Mouse (Mus musculus): ENCODE measurements around the gene Tlr9. TPM values are rescaled to one million over a fixed set of nuclear protein-coding genes. Genes with fewer than 3 reads are reported as not detected.

The Tlr9 gene
- total RNA-seq, 2 experiments from 2014 or later: 1.4 to 1.5 TPM

DNA sequence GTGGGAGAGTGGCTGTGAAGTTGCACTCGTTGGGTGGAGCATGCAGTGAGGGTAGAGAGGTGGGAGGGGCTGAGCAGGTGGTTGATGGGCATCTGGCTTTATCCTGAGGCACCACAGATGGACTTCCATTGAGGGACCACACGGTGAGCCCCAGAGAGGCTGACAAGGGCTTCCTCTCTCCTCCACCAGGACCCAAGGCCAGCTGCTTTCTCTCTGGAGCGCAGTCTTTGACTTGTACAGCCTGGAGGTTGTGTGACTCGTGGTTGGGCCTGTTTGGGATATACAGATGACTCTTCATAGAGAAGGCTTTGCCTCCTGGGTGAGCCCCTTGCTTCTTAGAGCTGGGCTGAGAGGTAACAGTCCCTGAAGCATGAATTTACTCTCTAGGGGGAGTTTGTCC, 46.0 kb downstream of the Tlr9 start:
- no peak overlapping the region for H3K4me3 ChIP-seq
- DNase-seq (ENCODE audit: low spot score in 2 of 2): no peak
- TF ChIP-seq CTCF (conservative IDR thresholded peaks at IDR 0.05): no peak
- H3K27ac ChIP-seq: 0 out of 2 replicates have a peak overlapping the region, but pooled peaks have one; percentile 58

GRCm38 (mm10) chr9:106269076-106269788, 46.8 kb downstream of the Tlr9 start:
- TF ChIP-seq CTCF (conservative IDR thresholded peaks at IDR 0.05): no peak
- Histone ChIP-seq H3K4me3 (no peak overlapping the region), H3K27ac (peak overlapping the region; percentile 58)
- no peak for DNase-seq (ENCODE audit: low spot score in 2 of 2)

DNA sequence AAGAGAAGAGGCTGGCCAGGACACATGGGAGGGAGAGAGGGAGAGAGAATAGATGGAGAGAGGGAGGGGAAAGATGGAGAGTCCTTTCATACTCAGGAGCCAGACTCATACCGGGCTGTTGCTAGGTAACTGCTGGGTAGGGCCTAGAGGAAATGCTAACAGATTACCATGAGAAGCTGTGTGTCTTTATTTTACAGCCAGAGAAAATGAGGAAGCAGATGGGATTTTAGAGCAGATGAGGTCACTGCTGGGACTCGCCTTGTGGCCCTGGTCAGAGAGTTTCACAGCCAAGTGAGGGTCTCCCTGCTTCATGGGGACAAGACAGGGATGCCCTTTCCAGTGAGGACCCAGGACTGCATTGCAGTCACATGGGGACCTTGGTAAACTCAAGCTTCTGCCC, 47.5 kb downstream of the Tlr9 start:
- TF ChIP-seq CTCF (conservative IDR thresholded peaks at IDR 0.05): no peak
- no peak overlapping the region for H3K4me3 ChIP-seq
- H3K27ac ChIP-seq: peak overlapping the region; percentile 58
- DNase-seq (ENCODE audit: low spot score in 2 of 2): peak in 1 of 2 experiments; percentile 63

- TF ChIP-seq CTCF (conservative IDR thresholded peaks at IDR 0.05): no peak
- Histone ChIP-seq H3K27ac (peak overlapping the region; percentile 58; the same call in 1 of the 2 replicates), H3K4me3 (no peak overlapping the region)
- DNase-seq (ENCODE audit: low spot score in 2 of 2): no peak
Measured at GRCm38 (mm10) chr9:106270656-106271055, 48.3 kb downstream of the Tlr9 start.

DNA sequence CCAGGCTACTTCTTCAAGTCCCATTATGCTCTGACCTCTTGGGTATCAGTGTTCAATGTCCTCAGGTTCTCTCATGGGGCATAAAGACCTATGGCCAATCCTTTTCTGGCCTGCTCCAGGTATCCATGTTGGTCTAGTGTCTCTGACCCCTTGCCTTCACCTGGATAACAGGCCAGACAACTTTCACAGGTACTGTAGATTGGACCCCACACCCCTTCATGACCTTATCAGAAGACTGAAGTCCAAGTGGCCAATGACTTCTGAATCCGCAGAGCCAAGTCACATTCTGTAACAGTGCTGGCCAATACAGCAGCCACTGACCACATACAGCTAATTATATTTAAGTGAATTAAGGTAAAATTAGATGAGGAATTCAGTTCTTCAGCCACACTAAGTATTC, 49.9 kb downstream of the Tlr9 start:
- no peak for TF ChIP-seq CTCF (conservative IDR thresholded peaks at IDR 0.05)
- Histone ChIP-seq H3K27ac (no peak overlapping the region), H3K4me3 (no peak overlapping the region)
- DNase-seq (ENCODE audit: low spot score in 2 of 2): no peak

DNA sequence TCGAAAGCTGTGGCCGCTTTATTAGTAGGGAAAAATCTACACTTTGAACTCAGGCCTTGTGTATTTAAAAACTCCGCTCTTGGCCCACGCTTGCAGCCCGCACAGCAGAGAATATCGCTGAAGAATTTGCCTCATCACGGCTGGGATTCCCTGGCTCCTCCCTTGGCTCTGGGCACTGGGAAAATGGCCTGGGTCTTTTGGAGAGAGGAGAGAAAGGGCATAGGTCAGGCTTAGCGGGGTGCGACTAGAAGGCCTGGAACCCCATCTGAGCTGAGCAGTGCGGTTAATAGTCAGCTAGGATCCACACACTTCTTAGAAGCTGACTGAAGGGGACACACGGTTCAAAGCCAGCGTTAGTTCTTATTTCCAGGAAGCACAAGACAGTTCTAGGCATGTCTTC, 50.9 kb downstream of the Tlr9 start:
- TF ChIP-seq CTCF (conservative IDR thresholded peaks at IDR 0.05): no peak
- Histone ChIP-seq H3K27ac (no peak overlapping the region), H3K4me3 (no peak overlapping the region)
- DNase-seq (ENCODE audit: low spot score in 2 of 2): no peak

GRCm38 (mm10) chr9:106273791-106274190, 51.4 kb downstream of the Tlr9 start:
- TF ChIP-seq CTCF (conservative IDR thresholded peaks at IDR 0.05): no peak
- Histone ChIP-seq H3K27ac (no peak overlapping the region), H3K4me3 (no peak overlapping the region)
- DNase-seq (ENCODE audit: low spot score in 2 of 2): no peak

GRCm38 (mm10) chr9:106274652-106275180, 52.3 kb downstream of the Tlr9 start:
- TF ChIP-seq CTCF (conservative IDR thresholded peaks at IDR 0.05): no peak
- DNase-seq (ENCODE audit: low spot score in 2 of 2): no peak
- H3K27ac ChIP-seq: no peak overlapping the region
- H3K4me3 ChIP-seq: no peak overlapping the region

DNA sequence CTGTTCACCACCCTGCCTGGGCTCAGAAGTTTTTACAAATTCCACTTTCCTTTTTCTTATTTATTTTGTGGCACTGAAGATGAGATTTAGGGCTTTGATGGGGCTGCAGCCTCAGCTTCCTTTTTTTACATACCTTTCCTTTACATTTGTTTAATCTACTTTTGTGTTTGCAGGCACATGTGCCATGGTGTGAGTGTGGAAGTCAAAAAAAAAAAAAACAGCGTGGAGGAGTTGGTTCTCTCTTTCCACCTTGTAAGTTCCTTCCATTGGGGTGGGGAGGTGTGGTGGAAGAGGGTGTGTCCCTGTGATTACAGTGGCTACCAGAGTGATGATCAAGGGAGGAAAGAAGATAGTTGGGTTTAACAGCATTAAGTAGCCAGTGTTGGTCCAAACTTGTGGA, 53.4 kb downstream of the Tlr9 start:
- DNase-seq (ENCODE audit: low spot score in 2 of 2): no peak
- no peak overlapping the region for H3K27ac ChIP-seq
- H3K4me3 ChIP-seq: no peak overlapping the region
- no peak for TF ChIP-seq CTCF (conservative IDR thresholded peaks at IDR 0.05)

Small RNA genes within 50 kb of the gene (microRNA-seq; reads per million reads assigned to microRNA genes)
- gene Mirlet7g: 123,838 to 142,604 reads per million in 2 experiments

Other genes with a start within 250 kb of the Tlr9 start
- 1 to 10 TPM in 1 of 2 experiments, under 1 TPM in 1; 0.76 to 2.1 TPM for gene Col6a4, start 125.8 kb upstream of the Tlr9 start, total RNA-seq (2021)
- 1 to 10 TPM; 4.2 TPM for gene Glyctk, start 64.5 kb upstream of the Tlr9 start, total RNA-seq (2021)
- gene Wdr82, start 51.7 kb upstream of the Tlr9 start, total RNA-seq (2021): 100 to 1,000 TPM; 134 TPM
- gene Ppm1m, start 22.9 kb upstream of the Tlr9 start, total RNA-seq (2021): 10 to 100 TPM; 19.4 to 21.8 TPM
- 10 to 100 TPM; 52.4 to 58.9 TPM for gene Twf2, start 19.5 kb upstream of the Tlr9 start, total RNA-seq (2021)
- 100 to 1,000 TPM; 149 to 154 TPM for gene Alas1, start 26.1 kb downstream of the Tlr9 start, total RNA-seq (2021)
- gene Poc1a, start 58.5 kb downstream of the Tlr9 start, total RNA-seq (2021): 10 to 100 TPM in 1 of 2 experiments, 1 to 10 TPM in 1; 8.6 to 14.5 TPM
- 10 to 100 TPM; 81.7 to 93.2 TPM for gene Dusp7, start 146.0 kb downstream of the Tlr9 start, total RNA-seq (2021)
- 100 to 1,000 TPM; 260 to 265 TPM for gene Rpl29, start 206.9 kb downstream of the Tlr9 start, total RNA-seq (2021)
- gene Acy1, start 215.7 kb downstream of the Tlr9 start, total RNA-seq (2021): 10 to 100 TPM; 15.5 to 16.1 TPM
- gene Abhd14b, start 224.9 kb downstream of the Tlr9 start, total RNA-seq (2021): 10 to 100 TPM; 13.9 to 17.0 TPM
- 10 to 100 TPM; 39.0 to 39.4 TPM for gene Abhd14a, start 225.1 kb downstream of the Tlr9 start, total RNA-seq (2021)
- gene Pcbp4, start 230.7 kb downstream of the Tlr9 start, total RNA-seq (2021): 100 to 1,000 TPM; 187 to 205 TPM
- 10 to 100 TPM; 11.6 to 12.4 TPM for gene Gpr62, start 243.3 kb downstream of the Tlr9 start, total RNA-seq (2021)

Data from layer of hippocampus, adult 2 months (tissue).